Mouse (Mus musculus): Measurements from ENCODE around the gene Gcn1l1.
"Not testable (repeated sequence)": the region's sequence is repeated elsewhere in the genome, so short reads cannot be mapped to it uniquely, and the experiment has no call there.

Gcn1l1 gene

GRCm38 (mm10) chr5:115564737-115565393 lies at the start of gene Gcn1l1:
TSS of gene Gcn1l1 (plus strand) at chr5:115565254.
- DNase-seq (ENCODE audit: low spot score), result peak; percentile 63

GRCm38 (mm10) chr5:115516081-115516907 lies 48.8 kb upstream of the Gcn1l1 start:
- DNase-seq (ENCODE audit: low spot score), result no peak

- no peak for DNase-seq (ENCODE audit: low spot score)
These were observed 48.1 kb upstream of the Gcn1l1 start for GRCm38 (mm10) chr5:115516908-115517307.

GRCm38 (mm10) chr5:115517501-115517900 lies 47.6 kb upstream of the Gcn1l1 start:
- DNase-seq (ENCODE audit: low spot score), result no peak

- not testable (repeated sequence) for DNase-seq (ENCODE audit: low spot score)
These were observed 46.8 kb upstream of the Gcn1l1 start for GRCm38 (mm10) chr5:115518214-115518613.

DNA sequence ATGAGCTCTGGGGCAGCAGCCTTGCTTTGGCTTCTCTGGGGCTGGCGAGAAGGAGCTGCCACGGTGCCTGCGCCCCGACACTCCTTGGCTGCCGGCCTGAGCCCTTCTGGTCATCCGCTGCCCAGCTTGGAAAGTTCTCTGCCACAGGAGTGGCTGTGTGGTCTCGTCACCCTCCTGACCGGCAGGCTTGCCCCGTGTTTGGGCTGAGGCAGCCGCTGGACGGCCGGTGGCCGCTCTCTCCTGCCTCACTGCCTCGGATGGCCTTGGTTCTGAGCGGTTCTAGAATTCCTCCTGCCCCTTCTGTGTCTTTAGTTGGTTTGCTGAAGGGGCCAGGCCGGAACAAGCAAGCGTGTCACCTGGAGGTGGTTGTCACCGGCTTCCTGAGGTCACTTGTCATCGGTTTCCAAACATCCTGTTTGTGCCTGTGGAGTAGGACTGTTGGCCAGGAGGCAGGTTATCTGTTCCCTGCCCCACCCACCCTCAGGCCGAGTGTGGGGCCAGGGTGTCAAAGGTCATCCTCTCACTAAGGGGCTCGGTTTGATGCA lies 44.7 kb upstream of the Gcn1l1 start:
- no peak for DNase-seq (ENCODE audit: low spot score)

DNA sequence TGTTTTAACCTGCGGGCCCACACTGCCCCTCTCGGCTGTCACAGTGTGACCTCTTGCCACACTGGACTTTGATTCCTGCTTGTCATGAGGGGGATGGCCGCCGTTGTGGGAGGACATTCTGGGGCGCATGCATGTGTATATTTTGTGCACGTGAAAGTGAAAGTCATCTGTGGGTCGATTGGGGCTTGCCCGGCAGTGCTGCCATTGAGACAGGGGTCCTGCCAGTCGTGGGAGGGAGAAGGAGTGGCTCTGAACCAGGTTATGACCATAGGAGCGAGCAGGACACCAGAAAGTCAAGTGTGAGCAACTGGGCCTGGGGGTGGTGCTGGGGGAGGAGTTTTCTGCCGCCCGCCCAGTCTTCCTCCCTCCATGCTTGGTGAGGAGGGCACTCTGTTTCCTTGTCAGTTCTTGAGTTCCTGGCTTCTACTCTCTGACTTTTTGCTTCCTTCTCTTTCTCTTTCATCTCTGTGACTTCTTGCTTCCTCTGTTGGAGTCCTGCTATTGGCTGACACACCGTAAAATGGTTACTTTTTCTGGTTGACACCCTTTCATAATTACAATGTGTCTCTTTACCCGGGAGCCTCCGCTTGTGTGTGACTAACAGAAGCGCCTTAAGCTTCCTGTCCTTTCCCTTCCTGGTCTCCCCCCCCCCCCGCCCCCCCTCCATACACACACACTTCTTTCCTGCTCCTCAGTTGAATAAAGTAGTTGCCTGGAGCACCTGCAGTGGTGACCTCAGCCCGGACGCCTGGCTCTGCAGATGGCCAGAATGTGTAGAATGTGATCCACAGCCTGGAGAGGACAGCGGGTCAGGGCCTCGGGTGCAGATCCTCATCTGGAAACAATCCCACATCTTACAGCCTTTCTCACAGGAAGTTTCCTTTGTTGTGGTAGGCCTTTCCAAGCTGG lies 43.2 kb upstream of the Gcn1l1 start:
- DNase-seq (ENCODE audit: low spot score), result no peak

DNA sequence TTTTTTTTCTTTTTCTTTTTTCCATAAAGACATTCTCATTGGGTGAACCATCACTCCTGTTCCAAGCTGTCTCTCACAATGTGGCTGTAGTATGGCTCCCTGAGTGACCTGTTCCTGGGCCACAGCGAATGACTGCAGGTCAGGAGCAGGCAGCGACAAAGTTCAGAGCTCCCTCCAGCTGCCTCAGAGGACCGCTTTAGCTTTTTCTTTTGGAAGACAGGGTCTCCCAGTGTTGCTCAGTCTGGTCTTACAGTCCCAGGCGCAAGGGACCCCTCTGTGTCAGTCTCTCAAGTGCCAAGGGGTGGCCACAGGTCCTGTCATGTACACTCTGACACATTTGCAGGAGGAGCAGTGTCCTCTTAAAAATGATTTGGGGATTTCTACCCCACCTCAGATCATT lies 42.5 kb upstream of the Gcn1l1 start:
- DNase-seq (ENCODE audit: low spot score), result no peak

GRCm38 (mm10) chr5:115522981-115523499 lies 42.0 kb upstream of the Gcn1l1 start:
- no peak for DNase-seq (ENCODE audit: low spot score)

- DNase-seq (ENCODE audit: low spot score), result no peak
These were observed 41.1 kb upstream of the Gcn1l1 start for GRCm38 (mm10) chr5:115523971-115524370.

DNA sequence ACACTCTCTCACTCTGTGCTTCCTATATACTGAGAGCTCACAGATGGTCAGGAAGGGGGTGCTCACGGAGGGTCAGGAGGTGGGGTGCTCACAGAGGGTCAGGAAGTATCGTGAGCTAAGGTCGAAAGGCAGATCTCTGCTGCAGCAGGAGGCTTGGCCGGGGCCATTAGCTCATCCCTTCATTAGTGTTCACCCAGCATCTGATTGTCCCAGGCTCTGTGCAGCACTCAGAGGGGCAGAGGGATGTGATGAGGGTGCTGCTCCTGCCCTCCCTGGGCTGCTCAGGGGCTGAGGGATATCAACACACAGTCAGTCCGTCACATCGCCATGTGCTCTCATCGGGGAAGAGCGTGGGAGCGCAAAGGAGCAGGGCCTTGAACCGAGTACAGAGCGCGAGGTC lies 40.6 kb upstream of the Gcn1l1 start:
- DNase-seq (ENCODE audit: low spot score), result no peak

GRCm38 (mm10) chr5:115525416-115525815 lies 39.6 kb upstream of the Gcn1l1 start:
- no peak for DNase-seq (ENCODE audit: low spot score)

DNA sequence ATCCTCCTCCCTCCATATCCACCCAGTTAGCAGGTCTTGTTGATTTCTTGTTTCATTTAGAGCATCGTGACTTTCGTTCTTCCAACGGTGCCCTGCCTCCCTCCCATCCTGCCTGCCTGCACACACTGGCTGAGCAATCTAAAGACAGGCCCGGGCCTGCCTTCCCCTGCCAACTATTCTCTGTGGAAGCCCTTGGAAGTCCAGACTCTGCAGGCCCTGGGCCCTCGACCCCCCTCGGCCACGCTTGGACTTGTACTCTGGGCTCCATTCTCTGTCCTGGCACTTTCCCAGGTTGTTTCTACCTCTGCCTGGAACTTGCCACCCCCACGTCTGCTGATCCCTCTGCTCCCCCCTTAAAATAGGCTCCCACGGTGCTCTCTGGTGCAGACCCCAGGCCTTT lies 39.1 kb upstream of the Gcn1l1 start:
- DNase-seq (ENCODE audit: low spot score), result no peak

- no peak for DNase-seq (ENCODE audit: low spot score)
These were observed 38.4 kb upstream of the Gcn1l1 start for GRCm38 (mm10) chr5:115526456-115527202.

GRCm38 (mm10) chr5:115528128-115528527 lies 36.9 kb upstream of the Gcn1l1 start:
- no peak for DNase-seq (ENCODE audit: low spot score)

DNA sequence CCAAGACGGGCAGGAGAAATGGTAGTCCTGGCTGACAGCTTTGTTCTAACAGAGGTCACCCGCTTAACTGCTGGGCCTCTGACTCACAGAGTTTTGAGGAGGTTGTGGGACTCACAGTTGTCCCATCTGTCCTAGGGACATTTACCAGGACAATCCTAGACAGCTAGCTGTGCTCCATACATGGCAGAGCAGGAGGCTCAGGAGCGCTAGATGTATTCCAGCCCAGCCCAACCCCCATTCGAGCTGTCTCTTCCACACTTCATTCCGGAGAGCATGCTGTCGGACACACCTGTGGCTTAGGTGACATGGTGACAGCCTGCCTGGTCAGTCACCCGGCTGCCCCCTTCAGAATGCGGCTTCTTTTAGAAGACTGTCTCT lies 35.7 kb upstream of the Gcn1l1 start:
- DNase-seq (ENCODE audit: low spot score), result no peak

- no peak for DNase-seq (ENCODE audit: low spot score)
These were observed 35.2 kb upstream of the Gcn1l1 start for GRCm38 (mm10) chr5:115529742-115530446.

DNA sequence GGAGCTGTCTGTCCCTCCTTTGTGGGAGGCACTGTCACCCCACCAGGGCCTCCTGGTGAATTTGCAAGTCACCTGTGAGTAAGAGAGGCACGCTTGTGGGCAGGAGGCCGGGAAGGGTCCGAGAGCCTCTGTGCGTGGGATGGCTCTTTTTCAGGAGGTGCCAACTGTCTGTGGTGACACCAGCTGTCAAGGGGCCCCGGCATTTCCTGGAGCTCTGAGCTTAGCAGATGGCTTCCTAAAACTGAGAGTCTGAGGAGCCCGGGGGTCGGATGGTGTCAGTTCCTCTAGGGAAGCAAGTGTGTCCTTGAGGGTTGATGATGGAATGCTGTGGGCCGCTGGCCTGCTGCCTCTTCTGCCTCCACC lies 34.6 kb upstream of the Gcn1l1 start:
- no peak for DNase-seq (ENCODE audit: low spot score)

DNA sequence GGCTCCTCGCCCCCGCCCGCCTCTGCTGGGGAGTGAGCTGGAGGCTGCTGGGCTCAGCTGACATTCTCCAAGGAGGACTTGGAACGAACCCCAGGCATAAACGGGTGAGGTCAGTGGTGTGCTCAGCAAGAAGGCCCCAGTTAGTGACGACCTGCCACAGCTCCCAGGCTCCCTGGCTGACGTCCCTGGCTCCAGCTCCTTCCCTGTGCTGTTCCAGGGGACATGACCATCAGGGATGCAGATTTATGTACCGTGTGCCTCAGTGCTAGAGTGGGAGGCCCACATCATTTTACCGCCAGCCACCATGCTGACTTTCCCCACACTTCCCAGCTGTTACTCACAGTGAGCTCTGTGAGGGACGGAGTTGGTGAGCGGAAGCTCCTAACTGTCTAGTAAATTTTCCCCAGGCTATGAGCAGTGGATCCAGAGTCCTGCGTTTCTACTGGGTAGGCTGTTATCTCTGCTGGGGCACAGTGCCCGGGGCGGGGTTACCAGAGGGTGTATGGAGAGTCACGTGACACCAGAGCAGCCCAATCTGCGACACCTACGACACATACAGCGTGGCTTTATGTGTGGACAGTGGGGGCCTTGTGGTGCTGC lies 33.3 kb upstream of the Gcn1l1 start:
- peak; percentile 85 for DNase-seq (ENCODE audit: low spot score)

DNA sequence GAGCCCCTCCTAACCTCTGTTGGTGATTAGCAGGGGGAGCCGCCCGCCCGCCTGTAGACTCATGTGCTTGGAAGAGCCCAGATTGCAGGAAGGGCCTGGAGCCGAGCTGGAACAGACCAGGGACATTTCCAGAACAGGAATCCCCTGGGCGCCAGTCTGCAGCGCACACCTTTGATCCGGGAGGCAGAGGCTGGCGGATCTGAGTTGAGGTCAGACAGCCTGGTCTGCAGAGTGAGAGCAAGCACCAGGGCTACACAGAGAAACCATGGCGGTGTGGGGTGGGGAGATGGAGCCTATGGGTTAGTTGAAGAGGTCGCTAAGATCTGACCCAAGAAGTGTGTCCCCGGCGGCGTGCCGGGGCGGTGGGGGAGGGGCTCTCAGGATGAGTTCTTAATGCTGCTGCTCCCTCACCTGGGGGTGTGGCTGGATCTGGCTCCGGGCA lies 30.7 kb upstream of the Gcn1l1 start:
- DNase-seq (ENCODE audit: low spot score), result no peak
